Mouse (Mus musculus): ENCODE results near the gene Lmnb2.

The Lmnb2 gene

GRCm38 (mm10) chr10:80946684-80947437, 28.8 kb upstream of the Lmnb2 start:
- no peak for DNase-seq (ENCODE audit: low spot score)

GRCm38 (mm10) chr10:80944231-80944630, 26.2 kb upstream of the Lmnb2 start:
- no peak for DNase-seq (ENCODE audit: low spot score)

- DNase-seq (ENCODE audit: low spot score): no peak
Measured at GRCm38 (mm10) chr10:80943701-80944100, 25.7 kb upstream of the Lmnb2 start.

GRCm38 (mm10) chr10:80942919-80943318, 24.9 kb upstream of the Lmnb2 start:
- DNase-seq (ENCODE audit: low spot score): no peak

GRCm38 (mm10) chr10:80940988-80941347, 22.9 kb upstream of the Lmnb2 start:
- DNase-seq (ENCODE audit: low spot score): no peak

- no peak for DNase-seq (ENCODE audit: low spot score)
Measured at GRCm38 (mm10) chr10:80940320-80940987, 22.4 kb upstream of the Lmnb2 start.

DNA sequence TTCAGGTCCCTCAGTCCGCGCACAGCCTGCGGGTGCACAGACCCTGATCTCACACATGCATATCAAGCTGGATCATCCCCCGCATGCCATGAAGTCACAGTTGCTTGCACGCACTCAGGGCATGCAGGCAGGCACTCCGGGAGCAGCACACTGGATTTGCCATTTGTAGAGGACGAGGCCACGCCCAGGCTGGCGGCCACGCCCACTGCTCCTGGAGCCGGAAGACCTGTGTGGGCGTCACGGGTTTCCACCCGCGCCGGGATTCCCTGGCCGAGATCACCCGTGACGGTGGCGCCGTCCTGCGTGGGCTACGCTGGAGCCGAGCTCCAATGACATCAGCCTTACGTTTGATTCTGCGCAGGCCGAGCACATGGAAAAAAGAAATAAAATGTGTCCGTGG, 21.6 kb upstream of the Lmnb2 start:
- peak; percentile 71 for DNase-seq (ENCODE audit: low spot score)

DNA sequence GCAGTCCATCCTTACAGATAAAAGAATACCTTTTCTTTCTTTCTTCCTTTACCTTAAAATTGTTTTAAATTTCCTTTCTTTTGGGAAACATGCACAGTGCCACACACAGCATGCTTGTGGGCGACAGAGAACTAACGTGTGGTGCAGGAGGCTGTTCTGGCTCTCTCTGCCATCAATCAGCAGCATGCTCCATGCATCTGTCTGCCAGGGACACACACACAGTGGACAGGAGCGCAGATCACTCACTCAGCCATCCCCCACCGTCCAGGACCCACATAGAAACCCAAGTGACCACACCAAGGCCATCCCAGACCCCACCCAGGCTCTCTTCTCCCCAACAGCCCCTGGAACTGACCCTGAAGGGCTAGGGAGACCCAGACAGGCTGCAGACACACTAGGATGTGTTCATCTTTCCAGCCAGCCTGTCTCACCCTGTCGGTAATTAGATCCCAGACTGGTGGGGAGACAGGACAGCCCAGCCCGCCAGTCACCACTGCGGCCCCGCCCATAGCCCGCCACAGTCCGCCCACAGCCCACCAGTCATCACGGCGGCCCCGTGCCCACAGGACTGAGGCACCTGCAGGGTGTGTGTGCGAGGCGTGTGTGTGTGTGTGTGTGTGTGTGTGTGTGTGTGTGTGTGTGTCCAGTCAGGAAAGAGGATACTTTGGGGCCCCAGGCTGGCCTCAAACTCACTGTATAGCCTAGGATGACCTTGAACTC, 20.9 kb upstream of the Lmnb2 start:
- no peak for DNase-seq (ENCODE audit: low spot score)

GRCm38 (mm10) chr10:80937646-80938045, 19.6 kb upstream of the Lmnb2 start:
- DNase-seq (ENCODE audit: low spot score): peak; percentile 59

GRCm38 (mm10) chr10:80936810-80937164, 18.7 kb upstream of the Lmnb2 start:
- DNase-seq (ENCODE audit: low spot score): no peak

DNA sequence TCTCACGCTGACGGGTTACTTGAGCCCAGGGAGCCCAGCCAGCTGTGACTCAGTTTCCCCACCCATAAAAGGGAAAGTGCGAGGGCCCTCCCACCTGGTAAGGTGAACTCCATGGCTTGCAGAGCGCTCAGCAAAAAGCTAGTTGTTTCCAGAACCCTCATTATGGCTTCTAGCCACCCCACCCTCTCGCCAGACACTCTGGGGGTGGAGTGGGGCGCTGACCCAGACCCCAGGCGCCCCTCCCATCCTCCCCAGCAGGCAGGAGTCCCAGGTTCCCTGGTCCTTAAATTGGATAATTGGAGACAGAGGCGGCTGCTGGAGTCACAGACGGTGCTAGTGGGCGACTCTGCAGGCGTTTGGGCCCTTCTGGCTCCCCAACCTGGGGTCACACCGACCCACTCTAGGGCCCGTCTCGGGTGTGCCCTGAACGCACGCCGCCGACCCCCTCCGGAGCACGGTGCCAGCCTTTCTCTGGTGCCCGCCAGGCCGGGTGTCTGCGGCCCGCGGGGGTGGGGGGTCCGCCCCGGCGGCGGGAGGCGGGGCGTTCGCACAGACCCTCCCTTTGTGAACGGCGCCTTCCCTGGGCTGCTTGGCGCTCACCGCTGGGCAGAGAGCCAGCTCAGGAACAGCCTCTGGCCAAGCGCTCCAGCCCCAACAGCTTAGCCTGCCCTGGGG, 18.2 kb upstream of the Lmnb2 start:
- DNase-seq (ENCODE audit: low spot score): peak; percentile 67

GRCm38 (mm10) chr10:80935698-80936097, 17.7 kb upstream of the Lmnb2 start:
- DNase-seq (ENCODE audit: low spot score): no peak

GRCm38 (mm10) chr10:80935241-80935640, 17.2 kb upstream of the Lmnb2 start:
- DNase-seq (ENCODE audit: low spot score): no peak

- DNase-seq (ENCODE audit: low spot score): no peak
Measured at GRCm38 (mm10) chr10:80934136-80934985, 16.3 kb upstream of the Lmnb2 start.

- DNase-seq (ENCODE audit: low spot score): no peak
Measured at GRCm38 (mm10) chr10:80933421-80933979, 15.5 kb upstream of the Lmnb2 start.

GRCm38 (mm10) chr10:80932700-80933420, 14.8 kb upstream of the Lmnb2 start:
- DNase-seq (ENCODE audit: low spot score): no peak

DNA sequence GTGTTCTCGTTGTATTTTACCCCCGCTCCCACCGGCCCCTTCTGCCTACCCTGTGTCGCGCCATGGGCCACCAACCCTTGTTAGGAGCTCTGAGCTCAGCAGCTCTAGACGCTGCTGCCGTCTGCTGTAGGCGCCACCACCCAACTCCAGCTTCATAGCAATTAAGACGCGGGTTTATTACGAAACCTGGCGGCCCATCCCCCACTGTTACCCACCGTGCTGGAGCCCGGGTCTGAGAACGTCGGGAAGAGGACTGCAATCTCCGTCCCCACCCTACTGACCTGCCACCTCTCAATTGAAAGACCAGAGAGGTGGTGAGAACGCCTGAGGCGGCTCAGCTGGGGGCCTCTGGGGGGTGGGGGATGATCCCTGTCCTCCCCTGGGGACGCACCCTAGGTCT, 14.2 kb upstream of the Lmnb2 start:
- DNase-seq (ENCODE audit: low spot score): no peak

GRCm38 (mm10) chr10:80931695-80932094, 13.7 kb upstream of the Lmnb2 start:
- DNase-seq (ENCODE audit: low spot score): no peak

- DNase-seq (ENCODE audit: low spot score): no peak
Measured at GRCm38 (mm10) chr10:80931153-80931671, 13.2 kb upstream of the Lmnb2 start.

- DNase-seq (ENCODE audit: low spot score): no peak
Measured at GRCm38 (mm10) chr10:80930361-80931152, 12.5 kb upstream of the Lmnb2 start.
